Mouse (Mus musculus): ENCODE results near the gene Clstn2.

DNA sequence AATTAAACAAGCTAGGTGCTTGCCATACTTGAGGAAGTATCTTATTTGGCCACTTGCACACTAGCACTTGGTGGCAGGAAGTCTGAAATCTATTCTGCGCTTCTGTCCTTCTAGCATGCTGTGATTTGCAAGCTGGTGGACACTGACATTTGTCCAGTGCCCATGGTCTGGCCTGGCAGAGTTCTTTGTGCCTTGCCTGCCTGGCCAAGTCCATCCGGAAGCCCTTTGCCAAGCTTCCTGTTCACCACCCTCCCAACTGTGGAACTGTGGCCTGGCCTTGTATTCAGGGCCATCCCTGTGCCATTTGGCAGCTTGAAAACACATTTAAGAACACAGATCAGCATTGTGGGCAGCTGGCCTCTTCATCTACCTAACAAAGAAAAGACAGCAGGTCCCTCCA, 24.3 kb upstream of the Clstn2 start:
- no peak for TF ChIP-seq POLR2AphosphoS5 (IDR thresholded peaks at IDR 0.05; ENCODE audit: borderline replicate concordance, low read depth, low read length)
- TF ChIP-seq SIN3A (IDR thresholded peaks at IDR 0.05; ENCODE audit: low read length) = no peak
- TF ChIP-seq CTCF (IDR thresholded peaks at IDR 0.05 in 2 of 3, conservative IDR thresholded peaks at IDR 0.05 in 1 of 3; ENCODE audit: control insufficient read depth in 1 of 3, insufficient read depth in 1 of 3, low read depth in 2 of 3, low read length in 3 of 3, poor library complexity in 1 of 3, severe bottlenecking in 1 of 3) = no peak
- no peak for TF ChIP-seq POLR2A (IDR thresholded peaks at IDR 0.05; ENCODE audit: control insufficient read depth in 1 of 2, insufficient read depth in 1 of 2, low read depth in 1 of 2, low read length in 2 of 2, poor library complexity in 1 of 2)
- TF ChIP-seq GATA1 (IDR thresholded peaks at IDR 0.05; ENCODE audit: low read depth, low read length) = no peak
- TF ChIP-seq ZMIZ1 (IDR thresholded peaks at IDR 0.05; ENCODE audit: low read depth, low read length) = no peak
- TF ChIP-seq CHD1 (IDR thresholded peaks at IDR 0.05; ENCODE audit: low read depth, low read length) = no peak
- no peak for TF ChIP-seq USF2 (IDR thresholded peaks at IDR 0.05; ENCODE audit: borderline replicate concordance in 1 of 2, insufficient read depth in 1 of 2, low read depth in 1 of 2, low read length in 2 of 2)
- TF ChIP-seq HCFC1 (IDR thresholded peaks at IDR 0.05; ENCODE audit: low read depth, low read length) = no peak
